Comparison of ENCODE assay signal across 8 mouse cellular contexts in the genomic region with DNA sequence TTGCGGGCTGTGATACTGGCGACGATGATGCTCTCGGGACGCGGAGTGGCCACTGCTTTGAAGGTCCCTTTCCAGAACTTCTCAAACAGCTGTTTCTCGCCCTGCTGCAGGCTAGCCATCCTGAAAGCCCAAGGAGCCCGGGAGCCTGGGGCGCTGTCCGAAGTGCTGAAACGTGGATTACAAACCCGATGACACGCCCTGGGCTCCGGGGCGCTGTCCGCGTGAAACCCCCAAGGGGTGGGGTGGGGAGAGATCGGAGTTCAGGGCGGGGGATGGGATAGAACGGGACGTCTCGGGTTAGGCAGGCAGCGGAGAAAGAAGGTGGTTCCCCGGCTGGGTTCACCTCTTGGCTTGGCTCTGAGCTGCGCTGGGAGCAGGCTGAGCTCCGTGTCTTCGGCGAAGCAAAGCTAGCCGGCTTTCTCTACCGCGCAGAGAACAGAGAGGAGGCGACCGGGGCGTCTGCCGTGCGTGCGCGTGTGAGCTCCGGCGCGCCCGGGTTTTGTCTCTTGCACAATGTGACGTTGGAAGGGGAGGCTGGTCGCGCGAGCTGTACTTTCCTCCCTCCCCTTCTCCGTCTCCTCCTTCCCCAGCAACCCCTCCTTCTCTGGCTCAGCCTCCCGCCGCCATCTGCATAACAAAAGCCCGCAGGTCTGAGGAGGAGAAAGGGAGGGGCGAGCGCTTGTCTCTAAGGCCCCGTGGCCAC. TPM values are rescaled to one million over a fixed set of nuclear protein-coding genes. Genes with fewer than 3 reads are reported as not detected.
DNase-seq lines count a peak whose midpoint lies in the region; ATAC-seq and TF ChIP-seq lines count a peak whose summit lies in the region.

TSS of gene Srrm4 (minus strand) at position 472 of the 703 bp plus-strand sequence.

- H3K9me3 ChIP-seq in embryonic facial prominence, embryonic 12.5 days, result no peaks in the 10 kb centered on the region
- peaks cover 4% of the 10 kb centered on the region; the same call in 1 of the 2 replicates for H3K9me3 ChIP-seq in heart, postnatal 0 days (replicated peaks; ENCODE audit: control insufficient read depth, low read length)
- H3K9me3 ChIP-seq in liver, embryonic 12.5 days (replicated peaks), result no peaks in the 10 kb centered on the region
- H3K9me3 ChIP-seq in neural tube, embryonic 15.5 days (replicated peaks), result no peaks in the 10 kb centered on the region

- no peak for TF ChIP-seq CTCF in heart, postnatal 0 days (IDR thresholded peaks at IDR 0.05; ENCODE audit: low read depth)

- no peak within 1 kb of the TSS for H3K27ac ChIP-seq in embryonic facial prominence, embryonic 12.5 days
- no peak within 1 kb of the TSS for H3K27ac ChIP-seq in heart, postnatal 0 days (ENCODE audit: low read depth)
- H3K27ac ChIP-seq in liver, embryonic 12.5 days, result no peak within 1 kb of the TSS
- peak within 1 kb of the TSS; percentile 92 for H3K27ac ChIP-seq in neural tube, embryonic 15.5 days (replicated peaks)

- H3K4me3 ChIP-seq in embryonic facial prominence, embryonic 12.5 days, result peak within 1 kb of the TSS; percentile 32
- peak within 1 kb of the TSS; percentile 9; the same call in 1 of the 2 replicates for H3K4me3 ChIP-seq in heart, postnatal 0 days (ENCODE audit: low read depth, low read length)
- H3K4me3 ChIP-seq in liver, embryonic 12.5 days, result no peak within 1 kb of the TSS
- peak within 1 kb of the TSS; percentile 71 for H3K4me3 ChIP-seq in neural tube, embryonic 15.5 days (replicated peaks)

- peak within 1 kb of the TSS; percentile 48 for H3K4me2 ChIP-seq in embryonic facial prominence, embryonic 12.5 days (replicated peaks)
- peak within 1 kb of the TSS; percentile 25 for H3K4me2 ChIP-seq in heart, postnatal 0 days (ENCODE audit: low read depth, low read length)
- peak within 1 kb of the TSS; percentile 38 for H3K4me2 ChIP-seq in liver, embryonic 12.5 days
- H3K4me2 ChIP-seq in neural tube, embryonic 15.5 days, result peak within 1 kb of the TSS; percentile 77

- ATAC-seq in embryonic facial prominence, embryonic 12.5 days (ENCODE audit: insufficient number of reproducible peaks, insufficient read depth, low FRiP score, low TSS enrichment), result peak; percentile 67
- ATAC-seq in heart, postnatal 0 days (ENCODE audit: insufficient read depth, low read depth), result 0 out of 2 replicates have a peak, but pooled peaks have one; percentile 20
- ATAC-seq in liver, embryonic 12.5 days, result no peak
- peak; percentile 91 for ATAC-seq in neural tube, embryonic 15.5 days (ENCODE audit: low FRiP score)

- no peak for TF ChIP-seq EP300 in heart, postnatal 0 days (IDR thresholded peaks at IDR 0.05; ENCODE audit: low read depth)

- H3K4me1 ChIP-seq in embryonic facial prominence, embryonic 12.5 days, result peaks cover 12% of the 10 kb centered on the region; the same call in 1 of the 2 replicates
- H3K4me1 ChIP-seq in heart, postnatal 0 days (ENCODE audit: control insufficient read depth, insufficient read depth), result no peaks in the 10 kb centered on the region
- no peaks in the 10 kb centered on the region for H3K4me1 ChIP-seq in liver, embryonic 12.5 days
- H3K4me1 ChIP-seq in neural tube, embryonic 15.5 days, result peaks cover 44% of the 10 kb centered on the region

- 0 out of 2 replicates have a peak within 1 kb of the TSS, but pooled peaks have one; percentile 27 for H3K9ac ChIP-seq in embryonic facial prominence, embryonic 12.5 days
- H3K9ac ChIP-seq in heart, postnatal 0 days (replicated peaks; ENCODE audit: low read depth, low read length), result no peak within 1 kb of the TSS
- H3K9ac ChIP-seq in liver, embryonic 12.5 days, result no peak within 1 kb of the TSS
- peak within 1 kb of the TSS; percentile 78 for H3K9ac ChIP-seq in neural tube, embryonic 15.5 days (replicated peaks)

- under 1% methylated on average over 53 of the region's 53 CpGs for WGBS in embryonic facial prominence, embryonic 12.5 days
- WGBS in heart, postnatal 0 days, result under 1% methylated on average over 50 of the region's 53 CpGs
- 2% methylated on average over 37 of the region's 53 CpGs for WGBS in liver, embryonic 12.5 days (ENCODE audit: insufficient replicate concordance)
- WGBS in neural tube, embryonic 15.5 days, result 1% methylated on average over 49 of the region's 53 CpGs

- H3K27me3 ChIP-seq in embryonic facial prominence, embryonic 12.5 days, result peaks cover 46% of the 10 kb centered on the region
- H3K27me3 ChIP-seq in heart, postnatal 0 days (ENCODE audit: control insufficient read depth, insufficient read depth, low read length), result peaks cover 41% of the 10 kb centered on the region
- peaks cover 43% of the 10 kb centered on the region for H3K27me3 ChIP-seq in liver, embryonic 12.5 days (replicated peaks)
- H3K27me3 ChIP-seq in neural tube, embryonic 15.5 days (replicated peaks), result no peaks in the 10 kb centered on the region

- no peaks in the 10 kb centered on the region for H3K36me3 ChIP-seq in embryonic facial prominence, embryonic 12.5 days
- H3K36me3 ChIP-seq in heart, postnatal 0 days (replicated peaks; ENCODE audit: control insufficient read depth, insufficient read depth, low read length), result no peaks in the 10 kb centered on the region
- no peaks in the 10 kb centered on the region for H3K36me3 ChIP-seq in liver, embryonic 12.5 days
- H3K36me3 ChIP-seq in neural tube, embryonic 15.5 days, result no peaks in the 10 kb centered on the region

- DNase-seq in thymus, postnatal 4 days, result peak; percentile 53
- no peak for DNase-seq in thymus, postnatal 36 days
- no peak for DNase-seq in heart, postnatal 0 days (ENCODE audit: low spot score)
- peak; percentile 90 to 91 for DNase-seq in kidney, postnatal 4 days
- DNase-seq in urinary bladder, postnatal 4 days (ENCODE audit: low spot score in 2 of 2), result peak; percentile 38 to 78

RNA-seq across cellular contexts. Expression of gene Srrm4, which starts in this region (rescaled TPM):
- 2.4 and 3.2 TPM in 2 replicates for polyA plus RNA-seq in embryonic facial prominence, embryonic 12.5 days (2016; fragmentation: Nextera tagmentation; extraction: Ambion mirVana)
- 0.19 and 1.1 TPM in 2 replicates for total RNA-seq in heart, postnatal 0 days (2014; rRNA removed; ENCODE audit: low replicate concordance)
- 0.93 and 1.1 TPM in 2 replicates for polyA plus RNA-seq in heart, postnatal 0 days (2015; fragmentation: Nextera tagmentation; extraction: Ambion mirVana)
- 0.07 and 0.20 TPM in 2 replicates for polyA plus RNA-seq in liver, embryonic 12.5 days (2016; fragmentation: Nextera tagmentation; extraction: Ambion mirVana)
- polyA plus RNA-seq in neural tube, embryonic 15.5 days (2015; fragmentation: Nextera tagmentation; extraction: Ambion mirVana), result 12.3 and 15.6 TPM in 2 replicates

Comparison
In these comparisons a context has a peak if more than half of its experiments do, and no peak if none do; other contexts are left out.
1. DNase-seq: peak in thymus, postnatal 4 days (single experiment), kidney, postnatal 4 days (2 of 2) and urinary bladder, postnatal 4 days (2 of 2); none in thymus, postnatal 36 days (0 of 2) and heart, postnatal 0 days (single experiment).
2. H3K4me2 ChIP-seq: peak in every context shown above with its lines; median percentile 77 in neural tube, embryonic 15.5 days; 48 in embryonic facial prominence, embryonic 12.5 days; 38 in liver, embryonic 12.5 days; 25 in heart, postnatal 0 days.
3. H3K9ac ChIP-seq: peak in embryonic facial prominence, embryonic 12.5 days (single experiment) and neural tube, embryonic 15.5 days (single experiment); none in heart, postnatal 0 days (single experiment) and liver, embryonic 12.5 days (single experiment).